Mouse (Mus musculus): ENCODE results near the gene Ubc. TPM values are rescaled to one million over a fixed set of nuclear protein-coding genes. Genes with fewer than 3 reads are reported as not detected.

The Ubc gene
- polyA plus RNA-seq, 1 experiment = 848 TPM

DNA sequence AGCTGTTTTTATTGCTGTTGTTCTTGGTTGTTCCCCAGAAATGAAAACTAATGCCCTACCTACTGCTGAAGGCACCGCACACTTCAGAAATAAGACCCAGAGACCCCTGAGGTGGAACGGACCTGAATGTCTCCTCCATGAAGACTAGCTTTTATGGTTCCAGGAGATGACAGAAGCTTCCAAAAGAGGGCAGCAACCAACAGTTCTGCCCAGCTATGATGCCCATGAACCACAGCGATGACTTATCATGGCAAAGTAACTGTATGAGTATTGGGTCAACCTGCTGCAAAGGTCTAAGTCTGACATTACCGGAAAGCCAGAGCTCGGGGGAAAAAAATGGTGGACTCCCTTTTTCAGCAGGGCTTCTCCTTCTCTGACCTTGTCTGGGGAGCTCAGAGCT, 11.1 kb downstream of the Ubc start:
- Histone ChIP-seq H3K27ac (ENCODE audit: insufficient read depth, low read depth, low read length) (no peak overlapping the region), H3K36me3 (ENCODE audit: control insufficient read depth, insufficient read depth, low read length) (0 out of 2 replicates have a peak, but pooled peaks cover 1% of the 10 kb centered on the region), H3K27me3 (ENCODE audit: control insufficient read depth, insufficient read depth, low read length) (no peaks in the 10 kb centered on the region), H3K4me1 (ENCODE audit: control insufficient read depth, insufficient read depth, insufficient read length, low read length) (no peaks in the 10 kb centered on the region; the same call in 1 of the 2 replicates), H3K4me3 (ENCODE audit: low read depth, low read length) (no peak overlapping the region)
- TF ChIP-seq CTCF (IDR thresholded peaks at IDR 0.05; ENCODE audit: extremely low read depth, insufficient read length, insufficient replicate concordance, low read depth, low read length) = no peak
- no peak for TF ChIP-seq POLR2A (IDR thresholded peaks at IDR 0.05; ENCODE audit: low read depth, low read length)
- 73% methylated on average over 5 of the region's 5 CpGs for WGBS

DNA sequence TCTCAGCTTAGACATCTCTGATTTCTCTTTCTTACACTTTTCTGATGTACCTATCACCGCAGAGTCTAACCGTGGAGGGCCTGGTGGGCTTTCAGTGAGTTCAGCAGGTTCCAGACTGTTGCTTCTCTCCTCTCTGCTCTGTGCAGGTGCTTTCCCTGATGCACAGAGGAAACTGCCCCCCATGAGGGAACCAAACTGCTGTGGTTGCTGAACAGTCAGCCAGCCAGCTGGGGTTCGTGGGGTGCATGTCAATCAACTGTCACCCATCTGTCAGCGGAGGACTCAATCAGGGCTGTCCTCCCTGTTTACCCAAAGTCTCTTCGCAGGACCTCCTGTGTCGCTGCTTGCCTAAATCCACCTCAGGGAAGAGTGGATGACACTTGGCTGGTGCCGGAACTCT, 12.8 kb downstream of the Ubc start:
- no peaks in the 10 kb centered on the region for H3K36me3 ChIP-seq (ENCODE audit: control insufficient read depth, insufficient read depth, low read length)
- H3K27ac ChIP-seq (ENCODE audit: insufficient read depth, low read depth, low read length) = no peak overlapping the region
- no peak overlapping the region for H3K4me3 ChIP-seq (ENCODE audit: low read depth, low read length)
- TF ChIP-seq CTCF (IDR thresholded peaks at IDR 0.05; ENCODE audit: extremely low read depth, insufficient read length, insufficient replicate concordance, low read depth, low read length) (no peak), POLR2A (IDR thresholded peaks at IDR 0.05; ENCODE audit: low read depth, low read length) (no peak)
- no peaks in the 10 kb centered on the region for H3K27me3 ChIP-seq (ENCODE audit: control insufficient read depth, insufficient read depth, low read length)
- H3K4me1 ChIP-seq (ENCODE audit: control insufficient read depth, insufficient read depth, insufficient read length, low read length) = no peaks in the 10 kb centered on the region
- 73% methylated on average over 7 of the region's 7 CpGs for WGBS

GRCm38 (mm10) chr5:125375871-125376270, 14.1 kb downstream of the Ubc start:
- H3K4me3 ChIP-seq (ENCODE audit: low read depth, low read length) = no peak overlapping the region
- no peaks in the 10 kb centered on the region for H3K27me3 ChIP-seq (ENCODE audit: control insufficient read depth, insufficient read depth, low read length)
- no peaks in the 10 kb centered on the region for H3K4me1 ChIP-seq (ENCODE audit: control insufficient read depth, insufficient read depth, insufficient read length, low read length)
- H3K36me3 ChIP-seq (ENCODE audit: control insufficient read depth, insufficient read depth, low read length) = no peaks in the 10 kb centered on the region
- no peak for TF ChIP-seq CTCF (IDR thresholded peaks at IDR 0.05; ENCODE audit: extremely low read depth, insufficient read length, insufficient replicate concordance, low read depth, low read length)
- TF ChIP-seq POLR2A (IDR thresholded peaks at IDR 0.05; ENCODE audit: low read depth, low read length) = no peak
- 73% methylated on average over 2 of the region's 2 CpGs for WGBS
- no peak overlapping the region for H3K27ac ChIP-seq (ENCODE audit: insufficient read depth, low read depth, low read length)

DNA sequence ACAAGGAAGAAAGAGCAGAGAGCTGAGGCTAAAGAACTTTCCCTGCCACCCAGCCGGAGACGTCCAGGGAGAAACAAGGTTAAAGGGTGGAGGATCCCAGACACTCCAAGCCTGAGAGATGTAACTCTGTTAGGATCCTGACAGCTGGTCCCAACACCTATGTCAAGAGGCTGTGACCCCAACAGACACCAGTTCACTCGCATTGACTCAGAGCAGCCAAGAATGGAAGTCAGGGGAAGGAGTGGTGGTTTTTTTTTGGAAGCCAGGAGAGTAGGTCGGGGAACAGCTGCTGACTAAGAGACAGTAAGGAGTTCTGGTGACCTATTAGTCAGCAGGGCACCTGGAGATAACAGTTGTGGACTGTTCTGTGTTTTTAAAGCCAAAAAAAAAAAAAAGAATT, 18.0 kb downstream of the Ubc start:
- TF ChIP-seq CTCF (IDR thresholded peaks at IDR 0.05; ENCODE audit: extremely low read depth, insufficient read length, insufficient replicate concordance, low read depth, low read length) (no peak), POLR2A (IDR thresholded peaks at IDR 0.05; ENCODE audit: low read depth, low read length) (no peak)
- Histone ChIP-seq H3K36me3 (ENCODE audit: control insufficient read depth, insufficient read depth, low read length) (no peaks in the 10 kb centered on the region), H3K4me1 (ENCODE audit: control insufficient read depth, insufficient read depth, insufficient read length, low read length) (no peaks in the 10 kb centered on the region), H3K4me3 (ENCODE audit: low read depth, low read length) (no peak overlapping the region), H3K27me3 (ENCODE audit: control insufficient read depth, insufficient read depth, low read length) (no peaks in the 10 kb centered on the region), H3K27ac (ENCODE audit: insufficient read depth, low read depth, low read length) (no peak overlapping the region)
- WGBS = 68% methylated on average over 4 of the region's 4 CpGs

- no peaks in the 10 kb centered on the region for H3K4me1 ChIP-seq (ENCODE audit: control insufficient read depth, insufficient read depth, insufficient read length, low read length)
- no peak for TF ChIP-seq CTCF (IDR thresholded peaks at IDR 0.05; ENCODE audit: extremely low read depth, insufficient read length, insufficient replicate concordance, low read depth, low read length)
- no peak for TF ChIP-seq POLR2A (IDR thresholded peaks at IDR 0.05; ENCODE audit: low read depth, low read length)
- WGBS = 76% methylated on average over 7 of the region's 7 CpGs
- H3K27ac ChIP-seq (ENCODE audit: insufficient read depth, low read depth, low read length) = no peak overlapping the region
- no peak overlapping the region for H3K4me3 ChIP-seq (ENCODE audit: low read depth, low read length)
- H3K27me3 ChIP-seq (ENCODE audit: control insufficient read depth, insufficient read depth, low read length) = no peaks in the 10 kb centered on the region
- H3K36me3 ChIP-seq (ENCODE audit: control insufficient read depth, insufficient read depth, low read length) = no peaks in the 10 kb centered on the region
Observed at GRCm38 (mm10) chr5:125370950-125371693, 18.9 kb downstream of the Ubc start.

DNA sequence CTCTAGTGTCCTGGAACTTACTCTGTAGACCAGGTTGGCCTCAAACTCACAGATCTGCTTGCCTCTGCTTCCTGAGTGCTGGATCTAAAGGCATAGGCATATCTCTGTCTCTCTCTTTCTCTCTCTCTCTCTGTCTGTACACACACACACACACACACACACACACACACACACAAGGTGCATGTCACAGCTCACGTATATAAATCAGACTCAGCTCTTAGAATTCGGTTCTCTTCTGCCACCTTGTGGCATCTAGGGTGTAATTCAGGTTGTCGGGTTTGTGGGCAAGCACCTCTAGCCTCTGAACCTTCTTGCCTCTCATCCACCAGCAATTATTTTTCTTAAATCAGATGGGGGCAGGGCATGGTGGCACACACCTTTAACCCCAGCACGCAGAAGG, 21.4 kb downstream of the Ubc start:
- Histone ChIP-seq H3K4me3 (ENCODE audit: low read depth, low read length) (no peak overlapping the region), H3K36me3 (ENCODE audit: control insufficient read depth, insufficient read depth, low read length) (no peaks in the 10 kb centered on the region), H3K27me3 (ENCODE audit: control insufficient read depth, insufficient read depth, low read length) (no peaks in the 10 kb centered on the region), H3K27ac (ENCODE audit: insufficient read depth, low read depth, low read length) (no peak overlapping the region), H3K4me1 (ENCODE audit: control insufficient read depth, insufficient read depth, insufficient read length, low read length) (peaks cover 7% of the 10 kb centered on the region; the same call in 1 of the 2 replicates)
- 2% methylated on average over 4 of the region's 4 CpGs for WGBS
- TF ChIP-seq POLR2A (IDR thresholded peaks at IDR 0.05; ENCODE audit: low read depth, low read length) (no peak), CTCF (IDR thresholded peaks at IDR 0.05; ENCODE audit: extremely low read depth, insufficient read length, insufficient replicate concordance, low read depth, low read length) (0 out of 2 replicates have a peak, but pooled peaks have one; percentile 38)

DNA sequence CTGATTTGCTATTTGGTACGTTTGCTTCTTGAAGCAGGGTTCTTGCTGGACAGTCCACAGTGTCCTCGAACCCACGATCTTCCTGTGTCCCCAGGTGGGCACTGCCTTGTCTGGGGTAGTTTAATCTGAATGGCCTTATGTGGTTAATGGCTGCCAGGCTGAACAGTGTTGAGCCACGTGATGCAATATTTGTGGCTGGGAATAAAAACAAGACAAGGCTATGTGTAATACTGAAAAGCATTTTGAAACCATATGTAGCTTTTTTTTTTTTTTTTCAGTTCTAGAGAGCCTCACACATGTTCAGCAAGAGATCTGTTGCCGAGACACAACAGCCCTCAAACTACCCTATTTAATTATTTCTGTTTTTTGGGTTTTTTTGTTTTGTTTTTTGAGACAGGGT, 21.8 kb downstream of the Ubc start:
- Histone ChIP-seq H3K27ac (ENCODE audit: insufficient read depth, low read depth, low read length) (no peak overlapping the region), H3K4me1 (ENCODE audit: control insufficient read depth, insufficient read depth, insufficient read length, low read length) (peaks cover 7% of the 10 kb centered on the region; the same call in 1 of the 2 replicates), H3K36me3 (ENCODE audit: control insufficient read depth, insufficient read depth, low read length) (no peaks in the 10 kb centered on the region), H3K27me3 (ENCODE audit: control insufficient read depth, insufficient read depth, low read length) (no peaks in the 10 kb centered on the region), H3K4me3 (ENCODE audit: low read depth, low read length) (no peak overlapping the region)
- 64% methylated on average over 5 of the region's 5 CpGs for WGBS
- TF ChIP-seq POLR2A (IDR thresholded peaks at IDR 0.05; ENCODE audit: low read depth, low read length) (no peak), CTCF (IDR thresholded peaks at IDR 0.05; ENCODE audit: extremely low read depth, insufficient read length, insufficient replicate concordance, low read depth, low read length) (no peak)

Measured in small intestine, adult 2 months (tissue).